Mouse (Mus musculus) forebrain, embryonic 12.5 days (tissue): ENCODE measurements around the gene Dbndd1. TPM values are rescaled to one million over a fixed set of nuclear protein-coding genes. Genes with fewer than 3 reads are reported as not detected.
"Not testable (repeated sequence)": the region's sequence is repeated elsewhere in the genome, so short reads cannot be mapped to it uniquely, and the experiment has no call there.

Experiments used
- ATAC-seq: fragments of 200-750 bp; cut with Nextera tagmentation; 2 replicates; pipeline ENCODE4 v1.8.0; 2017; ENCODE audit warnings: moderate TSS enrichment; ENCODE audit not compliant: low FRiP score
- H3K27ac ChIP-seq: fragments of 300-500 bp; sonication (generic); 2 replicates; pipeline ENCODE4 v1.5.1; 2016; ENCODE audit warnings: mild to moderate bottlenecking
- H3K27me3 ChIP-seq: fragments of 300-500 bp; sonication (generic); 2 replicates; pipeline ENCODE4 v1.6.1; 2016; ENCODE audit warnings: mild to moderate bottlenecking
- H3K36me3 ChIP-seq: fragments of 300-500 bp; sonication (generic); replicated peaks from 2 replicates; pipeline ENCODE4 v1.6.1; 2016; ENCODE audit warnings: mild to moderate bottlenecking
- H3K4me1 ChIP-seq: fragments of 300-500 bp; sonication (generic); 2 replicates; pipeline ENCODE4 v1.6.1; 2016
- H3K4me2 ChIP-seq: fragments of 300-500 bp; sonication (generic); 2 replicates; pipeline ENCODE4 v1.6.1; 2016; ENCODE audit warnings: mild to moderate bottlenecking, moderate library complexity
- H3K4me3 ChIP-seq: fragments of 300-500 bp; sonication (generic); replicated peaks from 2 replicates; pipeline ENCODE4 v1.5.1; 2016; ENCODE audit warnings: mild to moderate bottlenecking
- H3K9ac ChIP-seq: fragments of 300-500 bp; sonication (generic); 2 replicates; pipeline ENCODE4 v1.6.1; 2016; ENCODE audit warnings: mild to moderate bottlenecking
- H3K9me3 ChIP-seq: fragments of 300-500 bp; sonication (generic); 2 replicates; pipeline ENCODE4 v1.6.1; 2016
- WGBS: fragments of 180-500 bp; shearing (Covaris S2); methylation state at CpG from one replicate; pipeline ENCODE4 v1.1.7; 2016; 5-methylcytosine and 5-hydroxymethylcytosine counted together
- polyA plus RNA-seq: library from polyadenylated mRNA; unstranded; fragments of >200 nt; fragmentation: Nextera tagmentation; extraction: Ambion mirVana; gene quantifications from 2 replicates; pipeline ENCODE4 v1.2.1, GENCODE M21; 2016

Dbndd1 gene
- 38.8 and 42.6 TPM in 2 replicates for polyA plus RNA-seq

DNA sequence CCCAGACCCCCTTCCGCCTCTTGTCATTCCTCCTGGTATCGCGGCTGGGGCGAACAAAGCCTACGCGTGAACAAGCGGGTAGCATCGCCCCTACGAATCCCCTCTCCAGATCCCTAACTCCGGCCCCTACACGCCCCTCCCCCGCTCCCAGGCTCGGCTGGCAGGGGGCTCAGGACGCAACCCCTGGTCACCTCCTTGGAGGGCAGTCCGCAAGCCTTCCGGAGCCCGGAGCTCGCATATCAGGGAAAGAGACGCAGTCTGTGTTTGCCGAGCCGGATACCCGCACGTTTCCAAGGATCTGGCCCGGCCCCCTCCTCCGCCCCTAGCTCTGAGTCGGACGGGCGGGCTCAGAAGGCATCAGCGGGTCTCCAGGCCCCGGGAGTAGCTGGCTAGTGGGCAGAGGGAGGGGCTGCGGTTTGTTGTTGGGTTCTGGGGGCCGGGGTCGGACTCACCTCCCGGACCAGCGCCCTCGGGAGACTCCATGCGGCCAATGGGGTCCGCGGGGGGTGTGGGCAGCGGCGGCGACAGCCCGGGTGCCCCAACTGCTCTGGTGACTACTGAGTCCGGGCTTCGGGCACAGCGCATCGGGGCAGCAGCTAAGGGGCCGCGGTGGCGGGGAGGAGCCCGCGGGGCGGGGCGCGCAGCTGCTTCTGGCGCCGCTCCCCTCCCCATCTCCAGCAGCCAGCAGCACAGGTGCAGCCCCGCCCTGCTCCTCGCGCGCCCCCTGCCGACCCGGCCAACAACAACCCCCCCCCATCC lies at the start of gene Dbndd1:
Gene Dbndd1 (minus strand): TSS at position 683 of the 759 bp plus-strand sequence.
- peak within 1 kb of the TSS; percentile 71 for H3K9ac ChIP-seq
- peaks cover 19% of the 10 kb centered on the region for H3K27me3 ChIP-seq
- H3K36me3 ChIP-seq = peaks cover 3% of the 10 kb centered on the region; the same call in 1 of the 2 replicates
- peak within 1 kb of the TSS; percentile 83 for H3K4me3 ChIP-seq
- H3K27ac ChIP-seq = peak within 1 kb of the TSS; percentile 88
- under 1% methylated on average over 57 of the region's 63 CpGs for WGBS
- H3K9me3 ChIP-seq = no peaks in the 10 kb centered on the region
- H3K4me1 ChIP-seq = peaks cover 39% of the 10 kb centered on the region
- ATAC-seq = peak; percentile 76
- peak within 1 kb of the TSS; percentile 71 for H3K4me2 ChIP-seq

DNA sequence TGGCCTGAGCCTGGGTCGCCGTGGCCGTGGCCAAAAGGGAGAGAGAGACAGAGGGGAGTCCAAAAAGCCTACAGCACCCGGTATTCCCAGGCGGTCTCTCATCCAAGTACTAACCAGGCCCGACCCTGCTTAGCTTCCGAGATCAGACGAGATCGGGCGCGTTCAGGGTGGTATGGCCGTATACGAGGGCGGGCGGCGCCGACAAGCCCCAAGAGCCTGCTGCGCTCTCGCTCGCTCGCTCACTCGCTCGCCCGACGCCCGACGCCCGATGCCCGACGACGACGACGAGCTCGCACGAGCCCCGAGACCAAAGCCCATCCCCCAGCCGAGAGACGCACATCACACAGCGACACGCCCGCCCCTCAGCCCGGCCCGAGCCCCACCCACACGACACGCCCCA lies 49.0 kb upstream of the Dbndd1 start:
- not testable (repeated sequence) for H3K9ac ChIP-seq, H3K36me3 ChIP-seq, H3K27me3 ChIP-seq, H3K4me2 ChIP-seq, H3K4me3 ChIP-seq, ATAC-seq, H3K4me1 ChIP-seq, H3K27ac ChIP-seq, H3K9me3 ChIP-seq
- no CpG with 5 or more reads among the region's 45 CpGs for WGBS

- not testable (repeated sequence) for H3K27ac ChIP-seq, ATAC-seq, H3K4me3 ChIP-seq, H3K9ac ChIP-seq, H3K4me1 ChIP-seq, H3K4me2 ChIP-seq, H3K9me3 ChIP-seq
- Histone ChIP-seq H3K36me3 (peaks cover 44% of the 10 kb centered on the region), H3K27me3 (peaks cover 14% of the 10 kb centered on the region)
- 83% methylated on average over 6 of the region's 14 CpGs for WGBS
Observed at GRCm38 (mm10) chr8:123537641-123538040, 22.4 kb upstream of the Dbndd1 start.

DNA sequence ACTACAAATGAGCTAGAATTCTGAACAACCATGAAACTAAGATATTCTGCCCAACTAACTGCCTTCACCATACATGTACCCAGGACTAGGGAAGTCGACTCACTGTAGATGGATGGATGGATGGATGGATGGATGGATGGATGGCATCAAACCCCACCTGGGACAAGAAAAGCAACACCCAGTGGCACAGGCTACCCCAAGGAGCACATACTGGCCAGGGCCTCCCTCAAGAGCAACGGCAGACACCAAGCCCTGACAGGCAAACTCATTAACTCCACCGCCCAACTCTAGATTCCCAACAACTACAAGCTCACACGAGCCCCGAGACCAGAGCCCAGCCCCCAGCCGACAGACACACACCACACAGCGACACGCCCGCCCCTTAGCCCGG lies 21.7 kb upstream of the Dbndd1 start:
- Histone ChIP-seq H3K9me3 (no peaks in the 10 kb centered on the region), H3K4me2 (no peak overlapping the region), H3K36me3 (peaks cover 50% of the 10 kb centered on the region), H3K27ac (no peak overlapping the region), H3K27me3 (peaks cover 14% of the 10 kb centered on the region), H3K9ac (no peak overlapping the region), H3K4me3 (no peak overlapping the region), H3K4me1 (no peaks in the 10 kb centered on the region)
- no peak for ATAC-seq
- WGBS = 21% methylated on average over 8 of the region's 10 CpGs

- H3K27me3 ChIP-seq = peaks cover 14% of the 10 kb centered on the region
- no peak overlapping the region for H3K4me2 ChIP-seq
- H3K4me3 ChIP-seq = no peak overlapping the region
- H3K27ac ChIP-seq = no peak overlapping the region
- H3K9ac ChIP-seq = no peak overlapping the region
- no peak for ATAC-seq
- H3K9me3 ChIP-seq = no peaks in the 10 kb centered on the region
- no peaks in the 10 kb centered on the region for H3K4me1 ChIP-seq
- H3K36me3 ChIP-seq = peaks cover 56% of the 10 kb centered on the region
- 86% methylated on average over 9 of the region's 9 CpGs for WGBS
Observed at GRCm38 (mm10) chr8:123536242-123536989, 21.2 kb upstream of the Dbndd1 start.

DNA sequence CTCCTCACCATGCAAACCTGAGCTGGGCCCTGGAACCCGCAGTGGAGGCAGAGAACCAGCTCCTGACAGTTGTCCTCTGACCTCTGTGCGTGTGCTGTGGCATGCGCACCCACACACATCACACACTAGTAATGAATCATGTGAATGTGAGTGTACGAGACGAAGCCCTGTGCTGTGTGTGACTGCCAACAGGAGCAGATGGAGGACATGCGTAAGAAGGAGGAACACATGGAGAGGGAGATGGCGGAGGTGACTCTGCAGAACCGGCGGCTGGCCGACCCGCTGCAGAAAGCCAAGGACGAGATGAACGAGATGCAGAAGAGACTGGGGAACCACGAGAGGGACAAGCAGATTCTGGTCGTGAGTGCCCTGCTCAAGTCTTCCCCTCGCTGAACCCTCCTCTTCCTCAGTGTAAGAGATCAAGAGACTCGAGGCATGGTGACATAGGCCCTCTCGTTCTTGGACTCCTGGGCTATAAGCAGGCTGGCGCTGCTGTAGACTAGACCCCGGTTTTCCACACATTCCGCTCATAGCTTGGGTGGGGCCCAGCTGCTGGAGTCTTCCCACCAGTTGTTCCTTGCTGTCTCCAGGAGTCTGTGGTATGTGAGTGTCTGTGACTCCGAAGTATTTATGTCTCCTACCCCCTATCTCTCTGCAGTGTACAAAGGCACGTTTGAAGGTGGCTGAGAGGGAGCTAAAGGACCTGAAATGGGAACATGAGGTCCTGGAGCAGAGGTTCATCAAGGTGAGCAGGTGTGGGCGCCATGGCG lies 12.6 kb upstream of the Dbndd1 start:
- H3K9ac ChIP-seq = no peak overlapping the region
- H3K36me3 ChIP-seq = peaks cover 100% of the 10 kb centered on the region
- no peak for ATAC-seq
- H3K9me3 ChIP-seq = no peaks in the 10 kb centered on the region
- no peaks in the 10 kb centered on the region for H3K4me1 ChIP-seq
- no peak overlapping the region for H3K4me2 ChIP-seq
- no peaks in the 10 kb centered on the region for H3K27me3 ChIP-seq
- no peak overlapping the region for H3K4me3 ChIP-seq
- no peak overlapping the region for H3K27ac ChIP-seq
- 95% methylated on average over 25 of the region's 25 CpGs for WGBS

DNA sequence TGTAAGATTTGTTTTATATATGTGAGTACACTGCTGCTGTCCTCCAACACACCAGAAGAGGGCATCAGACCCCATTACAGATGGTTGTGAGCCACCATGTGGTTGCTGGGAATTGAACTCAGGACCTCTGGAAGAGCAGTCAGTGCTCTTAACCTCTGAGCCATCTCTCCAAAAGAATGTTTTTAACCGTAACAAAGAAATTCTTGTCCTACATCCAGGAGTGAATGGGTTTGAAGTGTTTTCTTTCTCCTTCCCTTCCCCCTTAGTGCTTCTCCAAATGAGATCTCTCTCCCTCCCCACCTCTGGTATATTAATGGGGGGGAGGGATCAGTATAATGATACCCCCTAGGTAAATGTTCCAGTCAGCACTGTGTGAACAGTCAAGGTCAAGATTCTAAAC lies 4.8 kb upstream of the Dbndd1 start:
- not testable (repeated sequence) for H3K4me3 ChIP-seq, H3K9me3 ChIP-seq, ATAC-seq, H3K4me2 ChIP-seq, H3K27ac ChIP-seq, H3K9ac ChIP-seq
- WGBS = 100% methylated on average over 1 of the region's 1 CpGs
- H3K27me3 ChIP-seq = peaks cover 11% of the 10 kb centered on the region
- peaks cover 37% of the 10 kb centered on the region for H3K36me3 ChIP-seq
- peaks cover 19% of the 10 kb centered on the region for H3K4me1 ChIP-seq

- Histone ChIP-seq H3K4me1 (peaks cover 27% of the 10 kb centered on the region), H3K4me3 (peak within 1 kb of the TSS; percentile 73), H3K4me2 (peak within 1 kb of the TSS; percentile 75), H3K9ac (peak within 1 kb of the TSS; percentile 75), H3K36me3 (peaks cover 24% of the 10 kb centered on the region), H3K9me3 (no peaks in the 10 kb centered on the region), H3K27ac (no peak within 1 kb of the TSS; the same call in 1 of the 2 replicates), H3K27me3 (peaks cover 11% of the 10 kb centered on the region)
- 1% methylated on average over 20 of the region's 20 CpGs for WGBS
- ATAC-seq = peak; percentile 90
Observed at GRCm38 (mm10) chr8:123518667-123519066, 3.4 kb upstream of the Dbndd1 start, which contains the start of gene Gas8. Gene Gas8 (plus strand): TSS chr8:123518834.

DNA sequence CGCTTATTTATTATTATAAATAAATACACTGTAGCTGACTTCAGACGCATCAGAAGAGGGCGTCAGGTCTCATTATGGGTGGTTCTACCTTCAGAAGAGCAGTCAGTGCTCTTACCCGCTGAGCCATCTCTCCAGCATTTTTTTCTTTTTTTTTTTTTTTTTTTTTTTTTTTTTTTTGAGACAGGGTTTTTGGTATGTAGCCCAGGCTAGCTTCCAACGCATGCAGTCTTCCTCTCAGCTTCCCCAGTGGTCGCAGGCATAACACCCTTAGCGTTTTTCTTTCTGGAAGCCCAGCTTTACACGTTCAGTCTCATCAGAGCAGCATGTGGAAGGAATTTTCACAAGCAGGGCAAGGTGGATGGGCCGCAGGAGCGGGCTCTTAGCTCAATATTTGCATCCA lies 2.9 kb upstream of the Dbndd1 start:
- peaks cover 19% of the 10 kb centered on the region for H3K36me3 ChIP-seq
- peak overlapping the region; percentile 73; the same call in 1 of the 2 replicates for H3K4me3 ChIP-seq
- H3K9ac ChIP-seq = no peak overlapping the region
- no peak overlapping the region for H3K27ac ChIP-seq
- H3K9me3 ChIP-seq = no peaks in the 10 kb centered on the region
- no peak for ATAC-seq
- H3K4me2 ChIP-seq = peak overlapping the region; percentile 75
- H3K27me3 ChIP-seq = peaks cover 15% of the 10 kb centered on the region
- 41% methylated on average over 10 of the region's 10 CpGs for WGBS
- peaks cover 32% of the 10 kb centered on the region for H3K4me1 ChIP-seq

DNA sequence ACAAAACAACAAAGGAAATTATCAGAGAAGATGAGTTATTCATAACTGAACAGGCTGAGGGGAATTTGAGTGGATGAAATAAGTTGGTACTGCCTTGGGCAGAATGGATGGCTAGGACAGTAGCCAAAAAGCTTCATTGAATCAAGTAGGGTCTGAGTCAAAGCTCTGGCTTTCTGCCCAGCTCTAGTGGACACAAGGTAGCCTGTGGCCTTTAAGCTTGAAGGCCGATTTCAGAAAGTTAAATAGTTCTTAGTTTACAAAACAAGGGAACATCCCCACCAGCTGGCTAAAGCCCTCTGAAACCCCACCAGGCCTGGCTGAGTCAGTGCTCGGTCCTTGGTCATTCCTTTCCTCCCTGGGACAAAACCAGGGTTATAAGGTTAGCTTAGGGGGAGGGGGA lies 1.3 kb upstream of the Dbndd1 start:
- H3K4me2 ChIP-seq = no peak overlapping the region
- H3K27ac ChIP-seq = no peak overlapping the region
- no peaks in the 10 kb centered on the region for H3K9me3 ChIP-seq
- peaks cover 19% of the 10 kb centered on the region for H3K27me3 ChIP-seq
- no peak overlapping the region for H3K4me3 ChIP-seq
- no peak for ATAC-seq
- no peak overlapping the region for H3K9ac ChIP-seq
- peaks cover 4% of the 10 kb centered on the region; the same call in 1 of the 2 replicates for H3K36me3 ChIP-seq
- H3K4me1 ChIP-seq = peaks cover 39% of the 10 kb centered on the region
- 29% methylated on average over 2 of the region's 2 CpGs for WGBS

DNA sequence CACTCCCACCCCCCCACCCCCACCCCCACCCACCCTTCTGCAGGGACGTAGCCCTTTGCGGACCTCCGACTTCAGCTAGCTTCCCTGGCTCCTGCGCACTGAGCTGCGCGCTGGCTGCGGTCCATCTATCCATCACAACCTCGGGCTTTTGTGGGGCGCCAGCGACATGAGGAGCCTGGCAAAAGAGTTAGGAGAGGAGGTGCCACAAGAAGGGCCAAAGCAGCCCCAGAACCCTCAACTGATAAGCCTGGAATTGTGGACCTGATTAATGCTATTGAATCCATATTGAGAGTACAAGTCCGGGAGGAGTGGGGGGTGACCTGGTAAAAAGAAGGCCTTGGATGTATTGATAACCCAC lies 256 bp upstream of the Dbndd1 start:
- Histone ChIP-seq H3K36me3 (no peaks in the 10 kb centered on the region), H3K9me3 (no peaks in the 10 kb centered on the region), H3K9ac (peak overlapping the region; percentile 71), H3K4me1 (peaks cover 39% of the 10 kb centered on the region), H3K4me2 (peak overlapping the region; percentile 71), H3K27me3 (peaks cover 19% of the 10 kb centered on the region), H3K27ac (peak overlapping the region; percentile 88), H3K4me3 (peak overlapping the region; percentile 83)
- ATAC-seq = peak; percentile 36
- under 1% methylated on average over 11 of the region's 11 CpGs for WGBS

GRCm38 (mm10) chr8:123514136-123514535 lies 1.1 kb downstream of the Dbndd1 start:
- no peak for ATAC-seq
- H3K4me2 ChIP-seq = peak overlapping the region; percentile 71
- peaks cover 19% of the 10 kb centered on the region for H3K27me3 ChIP-seq
- H3K4me3 ChIP-seq = peak overlapping the region; percentile 83
- H3K9me3 ChIP-seq = no peaks in the 10 kb centered on the region
- H3K27ac ChIP-seq = peak overlapping the region; percentile 88
- WGBS = 4% methylated on average over 9 of the region's 9 CpGs
- peak overlapping the region; percentile 71 for H3K9ac ChIP-seq
- peaks cover 11% of the 10 kb centered on the region for H3K36me3 ChIP-seq
- H3K4me1 ChIP-seq = peaks cover 32% of the 10 kb centered on the region
